Mouse (Mus musculus): ENCODE data around the gene BC051665.

Gene BC051665

DNA sequence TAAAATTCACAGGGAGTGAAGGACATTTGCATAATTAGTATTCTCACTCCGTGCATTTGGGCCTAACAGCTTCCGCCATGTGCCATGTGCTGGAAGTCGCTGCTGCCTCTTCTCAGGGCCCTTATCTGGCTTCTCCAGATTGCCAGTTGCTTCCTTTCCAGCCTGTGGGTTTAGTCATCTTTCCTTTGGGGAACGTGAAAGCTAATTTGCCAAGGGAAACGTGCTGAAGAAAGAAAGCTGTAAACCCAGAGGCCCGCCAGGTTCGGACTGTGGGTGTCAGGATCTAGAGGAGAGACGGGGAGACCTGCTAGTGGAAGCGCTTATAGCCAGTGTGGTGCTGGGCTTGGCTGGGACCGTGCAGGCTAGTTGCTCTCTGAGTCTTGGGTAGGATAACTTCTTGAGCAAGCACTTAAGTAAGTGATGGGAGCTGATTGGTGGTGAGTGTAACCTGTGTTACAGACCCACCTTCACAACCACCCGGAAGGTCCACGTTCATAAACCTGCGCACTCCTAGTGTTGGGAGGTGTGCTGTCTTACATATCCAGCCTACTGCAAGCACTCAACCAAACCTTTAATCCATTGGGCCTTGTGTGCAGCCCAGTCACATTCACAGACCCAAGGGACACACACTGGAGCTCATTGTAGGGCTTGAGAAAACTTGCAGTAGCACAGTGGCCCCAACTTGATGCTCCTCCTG is 42.6 kb downstream of the BC051665 start:
- no peak for DNase-seq (ENCODE audit: low read depth)

DNA sequence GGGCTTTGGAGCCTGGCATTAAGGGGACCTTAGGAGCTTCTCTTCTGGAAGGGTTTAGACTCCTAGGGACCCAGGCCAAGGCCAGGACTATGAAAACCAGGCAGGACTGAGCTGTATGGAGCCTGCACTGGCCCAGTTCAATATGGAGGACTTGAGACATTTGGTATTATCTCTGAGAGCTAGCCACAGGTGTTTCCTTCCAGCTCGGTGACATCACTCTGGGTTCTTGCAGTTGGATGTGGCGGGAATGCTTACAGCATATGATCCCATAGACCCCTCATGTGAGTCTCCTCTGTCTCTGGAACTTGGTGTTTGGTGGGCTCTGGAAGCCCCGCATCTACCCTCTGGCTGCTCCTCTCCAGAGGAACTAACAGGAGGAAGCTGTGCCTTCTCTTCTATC is 43.6 kb downstream of the BC051665 start:
- DNase-seq (ENCODE audit: low read depth) = no peak

DNA sequence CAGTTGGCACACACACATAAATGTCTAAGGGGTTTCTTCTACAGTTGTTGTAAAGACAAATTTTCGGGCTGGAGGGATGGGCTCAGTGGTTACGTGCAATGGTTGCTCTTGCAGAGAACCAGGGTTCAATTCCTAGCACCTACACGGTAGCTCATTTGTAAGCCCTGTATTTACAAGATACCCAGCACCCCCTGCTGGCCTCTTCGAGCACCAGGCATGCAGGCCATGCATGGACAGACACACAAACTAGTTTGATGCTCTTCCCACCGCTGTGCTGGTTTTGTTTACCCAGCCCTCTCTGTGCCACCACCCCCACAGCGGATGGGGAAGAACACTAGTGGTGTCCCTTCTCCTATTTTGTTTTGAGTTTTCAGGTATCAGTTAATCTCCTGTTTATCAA is 45.9 kb downstream of the BC051665 start:
- no peak for DNase-seq (ENCODE audit: low read depth)

DNA sequence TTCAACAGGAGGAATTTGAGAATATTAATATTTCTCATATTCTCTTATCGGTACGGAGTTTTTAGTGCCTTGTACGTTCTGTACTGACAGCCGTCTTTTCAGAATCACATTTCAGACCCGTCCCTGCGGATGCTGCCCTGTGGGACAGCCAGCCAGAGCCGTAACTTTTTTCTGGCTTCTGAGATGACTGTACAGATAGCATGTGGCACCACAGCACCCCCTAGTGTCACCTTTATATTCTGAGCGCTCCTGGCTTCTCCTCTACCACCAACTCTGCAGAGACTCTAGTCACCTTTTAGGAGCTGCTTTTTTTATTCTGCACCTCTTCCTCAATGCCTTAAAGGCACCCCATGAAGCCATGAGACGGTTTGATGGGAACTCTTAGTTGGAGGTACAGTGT is 47.7 kb downstream of the BC051665 start:
- DNase-seq (ENCODE audit: low read depth) = peak; percentile 87

DNA sequence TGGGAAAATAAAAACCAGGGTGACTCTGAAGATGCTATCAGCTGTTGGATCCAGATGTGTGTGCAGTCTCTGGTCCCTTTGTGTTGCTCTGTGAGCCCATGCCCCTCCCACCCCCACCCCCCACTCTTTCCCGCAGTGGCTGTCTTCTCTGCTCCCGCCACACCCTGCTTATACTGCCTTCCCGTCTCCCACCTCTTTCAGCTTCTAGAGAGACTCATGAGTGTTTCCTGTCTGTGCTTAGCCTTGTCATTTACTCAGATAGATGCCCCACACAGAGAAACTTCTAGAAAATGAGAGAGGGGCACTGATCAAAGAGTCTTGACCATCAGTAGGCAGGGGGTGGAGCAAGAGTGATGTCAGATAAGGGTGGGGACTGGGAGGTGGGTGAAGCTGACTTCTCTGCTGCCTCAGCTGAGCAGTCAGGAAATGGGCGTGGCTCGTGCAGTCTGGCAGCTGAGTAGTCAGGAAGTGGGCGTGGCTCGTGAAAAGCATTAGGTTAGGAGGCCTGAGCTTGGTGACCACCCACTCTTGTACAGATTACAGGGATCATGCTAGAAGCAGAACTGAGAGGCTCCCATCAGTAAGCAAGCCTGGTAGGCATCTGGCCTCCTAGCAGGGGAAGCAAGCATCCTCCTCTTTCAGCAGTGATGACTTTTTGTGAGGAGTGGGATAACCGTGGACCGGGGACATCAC is 48.4 kb downstream of the BC051665 start:
- peak; percentile 77 for DNase-seq (ENCODE audit: low read depth)

DNA sequence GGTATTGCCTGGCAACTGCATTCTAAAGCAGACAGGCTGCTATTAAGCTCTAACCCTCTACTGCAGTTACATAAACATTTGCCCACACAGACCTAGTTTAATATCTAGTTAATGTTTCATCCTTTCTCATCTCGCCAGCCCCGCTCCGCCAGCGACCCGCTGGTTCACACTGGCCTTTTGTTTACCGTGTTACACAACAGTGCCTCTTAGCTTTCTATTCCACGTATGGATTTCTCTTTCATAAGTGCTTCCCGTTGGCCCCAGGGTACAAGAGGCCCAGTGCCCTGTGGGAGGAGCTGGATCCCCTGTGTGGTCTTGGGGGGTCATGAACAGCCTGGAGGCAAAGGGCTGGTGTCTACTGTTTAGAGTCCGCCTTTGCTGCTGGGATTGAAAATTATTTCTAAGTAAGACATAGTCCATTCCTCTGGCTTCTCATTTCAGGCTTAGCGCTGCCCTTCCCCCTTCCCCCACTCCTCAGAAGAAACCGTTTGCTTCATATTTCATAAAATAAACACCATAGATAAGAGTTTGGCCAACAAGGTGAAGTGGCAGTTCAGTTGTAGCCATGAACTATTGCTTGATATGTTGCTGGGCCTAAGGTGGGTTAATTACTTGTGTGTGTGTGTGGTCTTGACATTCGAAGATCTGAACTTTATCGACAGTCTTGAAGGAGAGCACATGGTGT is 49.6 kb downstream of the BC051665 start:
- DNase-seq (ENCODE audit: low read depth) = no peak

DNA sequence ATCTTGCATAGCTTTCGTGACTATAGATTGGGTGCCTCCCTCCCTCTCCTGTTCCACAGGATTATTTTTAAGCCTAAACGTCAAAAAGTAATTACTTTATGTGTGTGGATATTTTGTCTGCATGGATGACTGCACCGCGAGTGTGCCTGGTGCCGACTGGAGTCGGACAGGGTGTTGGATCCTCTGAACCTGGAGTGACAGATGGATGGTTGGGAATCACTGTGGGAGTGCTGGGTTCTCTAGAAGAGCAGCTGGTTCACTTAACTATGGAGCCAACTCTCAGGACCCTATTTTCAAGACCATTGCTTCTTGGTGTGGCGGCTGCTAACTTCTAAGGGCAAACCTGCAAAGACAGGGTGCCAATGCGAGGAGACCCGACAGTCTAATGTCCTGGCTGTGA is 50.9 kb downstream of the BC051665 start:
- no peak for DNase-seq (ENCODE audit: low read depth)

All from NIH3T3 (cell line).